Mouse (Mus musculus): ENCODE measurements around the gene Cd2ap.

Gene Cd2ap

DNA sequence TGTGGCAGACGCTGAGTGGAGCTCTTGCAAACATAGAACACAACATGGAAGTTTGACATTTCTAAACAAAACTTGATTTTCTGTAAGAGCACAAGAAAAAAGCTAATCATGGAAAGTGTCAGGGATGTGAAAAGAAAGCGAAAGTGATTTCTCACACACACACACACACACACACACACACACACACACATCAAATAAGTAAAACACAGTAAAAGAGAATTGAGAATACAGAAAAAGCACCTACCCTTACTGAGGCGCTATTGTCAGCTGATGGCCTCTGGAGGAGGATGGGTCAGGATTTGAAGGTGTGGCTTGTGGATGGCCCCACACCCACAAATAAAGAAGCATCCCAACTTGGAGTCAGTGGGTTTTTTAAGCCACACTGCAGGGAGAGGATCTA is 19.0 kb downstream of the Cd2ap start:
- DNase-seq = no peak

- DNase-seq = no peak
Measured at GRCm38 (mm10) chr17:42847108-42847507, 29.4 kb downstream of the Cd2ap start.

- no peak for DNase-seq
Measured at GRCm38 (mm10) chr17:42837193-42837592, 39.3 kb downstream of the Cd2ap start.

DNA sequence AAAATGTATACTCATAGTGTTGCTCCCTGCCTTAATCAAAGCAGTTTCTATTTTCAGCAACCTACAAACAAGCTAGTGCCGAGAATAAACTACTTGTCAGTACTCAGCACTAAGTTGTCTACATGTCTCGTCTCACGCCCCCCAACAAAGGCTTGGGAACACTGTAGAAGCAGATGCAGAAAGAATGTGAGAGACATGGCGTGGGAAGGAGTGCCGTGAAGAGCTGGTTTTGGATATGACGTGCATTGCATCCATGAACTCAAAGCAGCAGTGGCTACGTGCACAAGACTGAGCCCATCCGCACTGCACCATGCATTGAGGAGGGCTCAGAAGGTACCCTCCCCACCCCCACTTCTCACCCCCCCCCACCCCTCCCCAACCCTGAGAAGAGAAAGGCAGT is 53.7 kb downstream of the Cd2ap start:
- DNase-seq = no peak

GRCm38 (mm10) chr17:42815374-42815773 is 61.1 kb downstream of the Cd2ap start:
- peak; percentile 17 for DNase-seq

DNA sequence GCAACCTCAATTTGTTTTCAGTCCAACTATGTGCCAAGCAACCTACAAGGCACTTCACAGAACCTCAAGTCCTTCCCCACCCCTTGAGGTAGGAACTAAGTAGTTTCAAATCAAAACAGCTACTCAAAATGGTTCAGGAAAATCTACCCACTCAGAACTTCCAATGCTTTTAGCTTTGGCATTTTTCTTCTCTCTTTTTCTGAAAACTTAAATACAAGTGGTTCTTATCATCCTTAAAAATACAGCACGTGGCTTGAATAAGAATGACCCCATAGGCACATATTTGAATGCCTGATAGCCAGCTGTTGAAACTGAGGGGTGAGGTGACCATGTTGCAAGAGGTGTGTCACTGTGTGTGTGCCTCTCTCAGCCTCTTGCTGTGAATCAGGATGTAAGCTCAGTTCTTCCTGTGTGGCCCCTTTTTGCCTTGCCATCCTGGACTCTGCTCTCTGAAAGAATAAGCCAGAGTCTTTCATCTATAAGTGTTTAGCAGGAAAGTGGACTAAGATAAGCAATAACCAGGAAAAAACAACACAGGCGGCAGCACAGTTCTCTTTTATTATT is 84.0 kb downstream of the Cd2ap start:
- no peak for DNase-seq

- DNase-seq = no peak
Measured at GRCm38 (mm10) chr17:42790787-42791186, 85.7 kb downstream of the Cd2ap start.

DNA sequence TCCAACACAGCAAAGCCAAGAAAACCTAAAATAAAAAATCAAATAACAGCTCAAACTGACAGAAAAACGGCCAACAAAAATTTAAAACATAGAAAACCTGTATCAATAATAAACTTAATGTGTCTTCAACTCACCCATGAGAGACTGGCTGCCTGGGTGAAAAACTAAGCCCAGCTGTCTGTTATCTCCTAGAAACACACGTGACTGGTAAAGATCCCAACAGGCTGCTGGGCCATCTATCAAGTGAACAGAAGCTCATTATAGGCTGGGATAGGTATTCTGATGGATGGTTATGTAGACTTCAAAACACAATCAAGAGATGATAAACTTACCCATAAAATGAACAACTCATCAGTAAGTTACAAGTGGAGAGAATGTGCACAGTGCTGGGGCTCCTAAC is 86.7 kb downstream of the Cd2ap start:
- DNase-seq = no peak

DNA sequence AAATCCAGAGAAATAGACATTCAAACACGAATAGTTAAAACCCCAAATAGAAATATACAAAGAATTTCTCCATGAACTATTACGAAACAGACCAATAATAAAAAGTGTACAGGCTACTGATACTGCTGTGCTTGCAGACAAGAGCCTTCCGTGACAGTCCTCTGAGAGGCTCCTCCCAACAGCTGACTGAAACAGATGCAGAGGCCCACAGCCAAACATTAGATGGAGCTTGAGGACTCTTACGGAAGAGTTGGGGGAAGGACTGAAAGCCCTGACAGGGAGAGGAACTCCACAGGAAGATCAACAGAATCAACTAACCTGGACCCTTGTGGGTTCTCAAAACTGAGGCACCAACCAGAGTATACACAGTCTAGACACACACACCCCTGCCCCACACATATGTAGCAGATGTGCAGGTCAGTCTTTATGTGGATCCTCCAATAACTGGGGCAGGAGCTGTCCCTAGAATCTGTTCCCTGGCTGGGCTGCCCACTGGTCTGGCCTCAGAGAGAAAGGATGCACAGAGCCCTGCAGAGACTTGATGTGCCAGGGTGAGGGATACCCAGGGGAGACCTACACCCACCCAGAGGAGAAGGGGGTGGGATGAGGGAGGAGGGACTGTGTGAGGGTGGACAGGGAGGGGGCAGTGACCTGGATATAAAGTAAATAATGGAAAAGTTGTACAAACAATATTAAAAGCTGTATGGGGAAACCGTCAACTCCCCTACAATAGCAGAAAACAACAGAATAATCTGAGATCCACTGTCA is 87.6 kb downstream of the Cd2ap start:
- no peak for DNase-seq

DNA sequence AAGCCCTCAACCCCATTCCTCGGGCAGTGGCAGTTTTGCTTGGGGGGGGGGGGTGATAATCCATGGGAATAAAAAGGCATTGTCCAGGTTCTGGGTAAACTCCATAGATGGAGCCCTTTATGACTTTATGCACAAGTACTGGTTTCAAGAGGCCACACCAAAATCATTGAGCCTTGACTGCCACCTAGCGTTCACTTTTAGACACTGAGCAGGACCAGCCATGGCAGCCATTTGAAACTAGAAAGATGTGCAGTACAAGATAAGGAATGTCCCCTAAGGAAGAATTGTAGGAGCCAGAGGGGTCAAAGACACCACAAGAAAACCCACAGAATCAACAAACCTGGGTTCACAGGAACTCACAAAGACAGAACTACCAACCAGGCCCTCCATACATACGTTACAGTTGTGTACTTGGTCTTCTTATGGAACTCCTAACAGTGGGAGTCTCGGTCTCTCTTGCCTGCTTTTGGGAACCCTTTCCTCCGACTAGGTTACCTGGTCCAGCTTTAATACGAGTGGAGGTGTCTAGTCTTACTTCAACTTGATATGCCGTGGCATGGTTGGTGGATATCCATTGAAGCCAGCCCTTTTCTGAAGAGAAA is 94.2 kb downstream of the Cd2ap start:
- peak; percentile 80 for DNase-seq

GRCm38 (mm10) chr17:42753791-42754190 is 122.7 kb downstream of the Cd2ap start:
- peak; percentile 68 for DNase-seq

- peak; percentile 44 for DNase-seq
Measured at GRCm38 (mm10) chr17:42752173-42752572, 124.3 kb downstream of the Cd2ap start.

DNA sequence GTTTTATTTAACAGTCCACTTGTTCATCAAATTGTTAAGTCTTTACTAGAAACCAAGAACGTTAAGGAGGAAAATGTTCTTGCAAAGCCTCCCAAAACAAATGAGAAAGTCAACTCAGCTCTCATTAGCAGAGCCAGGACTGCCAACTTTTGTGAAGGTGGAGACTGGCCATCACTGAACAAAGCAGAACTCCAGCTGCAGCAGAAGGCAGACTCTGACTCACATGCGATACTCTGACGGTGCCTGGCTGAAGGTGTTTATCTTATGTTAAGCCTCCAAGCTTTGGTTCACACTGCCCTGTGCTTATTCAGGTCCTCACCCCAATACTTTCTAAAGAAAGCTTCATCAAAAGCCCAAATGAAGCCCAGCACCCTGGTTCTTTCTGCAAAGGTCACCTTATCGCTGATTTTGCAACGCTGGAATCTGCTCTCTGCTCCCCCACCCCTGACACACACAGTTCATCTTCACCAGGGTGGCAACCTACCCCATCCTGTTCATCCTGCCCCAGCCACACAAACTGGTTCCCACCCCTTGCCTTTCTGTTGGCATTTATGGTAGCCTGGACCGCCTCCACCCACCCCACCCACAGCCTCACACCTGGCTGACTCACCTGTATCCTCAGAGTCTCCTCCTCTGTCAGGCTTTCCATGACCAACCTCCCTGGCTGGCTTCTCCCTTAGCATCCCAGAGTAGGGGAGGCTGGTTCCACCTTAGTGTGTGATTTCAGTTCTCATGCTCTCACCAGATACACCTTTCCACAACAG is 130.6 kb downstream of the Cd2ap start:
- no peak for DNase-seq

Measured in kidney, adult 9 months (tissue).